Mouse (Mus musculus): ENCODE measurements around the gene Clca4b.
"Not testable (repeated sequence)": the region's sequence is repeated elsewhere in the genome, so short reads cannot be mapped to it uniquely, and the experiment has no call there.

Gene Clca4b

GRCm38 (mm10) chr3:144932335-144932734, at the start of gene Clca4b:
TSS of gene Clca4b (minus strand) at chr3:144932529.
- no peak for DNase-seq

DNA sequence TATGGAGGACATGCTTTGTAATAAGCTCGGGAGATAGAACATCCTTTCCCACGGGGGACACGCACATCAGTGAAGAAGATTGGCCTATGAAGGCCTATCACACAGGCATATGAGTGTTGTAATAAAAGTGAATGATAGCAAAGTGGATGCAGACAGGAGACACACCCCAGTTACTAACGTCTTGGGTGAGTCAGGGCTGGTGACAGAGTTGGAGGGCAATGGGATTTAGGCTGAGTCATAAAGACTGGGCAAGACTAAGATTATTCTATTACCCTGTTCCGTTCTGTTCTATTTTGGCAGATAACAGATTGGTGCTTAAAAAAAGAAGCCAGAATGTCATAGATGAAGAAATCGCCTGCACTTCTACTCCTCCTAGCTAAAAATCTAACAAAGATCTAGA, 48.2 kb upstream of the Clca4b start:
- DNase-seq, result no peak

DNA sequence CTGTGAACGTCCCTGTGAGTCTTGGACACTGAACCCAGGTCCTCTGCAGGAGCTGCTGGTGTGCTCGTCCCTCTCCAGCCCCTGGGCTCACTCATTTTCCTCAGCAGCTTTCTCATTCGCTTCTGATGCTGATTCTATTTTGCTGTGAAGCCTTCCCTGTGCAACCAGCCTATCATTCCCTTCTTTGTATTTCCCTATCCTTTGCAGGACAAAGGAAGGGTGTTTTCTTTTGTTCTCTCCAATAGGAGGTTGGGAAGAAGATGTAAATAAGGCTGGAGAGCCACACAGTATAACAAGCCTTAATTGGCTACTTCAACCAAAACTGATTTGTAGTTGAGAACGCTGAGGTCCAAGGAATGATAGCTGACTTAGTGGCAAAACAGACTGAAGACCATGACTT, 45.3 kb upstream of the Clca4b start:
- DNase-seq, result no peak

GRCm38 (mm10) chr3:144976091-144976490, 43.8 kb upstream of the Clca4b start:
- DNase-seq, result no peak

DNA sequence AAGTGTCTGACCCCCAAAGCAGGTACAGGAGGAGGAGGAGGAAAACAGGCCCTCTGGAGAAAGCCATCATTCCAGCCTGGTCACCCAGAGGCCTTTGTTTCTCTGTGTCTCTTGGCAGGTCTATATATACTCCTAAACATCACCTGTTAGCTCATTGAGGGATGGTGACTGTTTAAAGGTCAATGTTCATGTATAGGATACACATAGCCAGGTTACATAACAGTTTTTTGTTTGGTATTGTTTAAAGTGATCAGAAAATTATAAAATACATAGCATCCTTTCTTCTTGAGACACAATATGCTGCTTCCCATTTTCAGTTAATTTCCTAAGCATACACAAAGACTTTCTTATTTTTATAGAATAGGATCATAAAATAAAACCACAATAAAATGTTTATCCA, 42.6 kb upstream of the Clca4b start, which contains the start of gene Clca4a:
Gene Clca4a (minus strand): TSS at position 101 of the 400 bp plus-strand sequence.
- no peak for DNase-seq

DNA sequence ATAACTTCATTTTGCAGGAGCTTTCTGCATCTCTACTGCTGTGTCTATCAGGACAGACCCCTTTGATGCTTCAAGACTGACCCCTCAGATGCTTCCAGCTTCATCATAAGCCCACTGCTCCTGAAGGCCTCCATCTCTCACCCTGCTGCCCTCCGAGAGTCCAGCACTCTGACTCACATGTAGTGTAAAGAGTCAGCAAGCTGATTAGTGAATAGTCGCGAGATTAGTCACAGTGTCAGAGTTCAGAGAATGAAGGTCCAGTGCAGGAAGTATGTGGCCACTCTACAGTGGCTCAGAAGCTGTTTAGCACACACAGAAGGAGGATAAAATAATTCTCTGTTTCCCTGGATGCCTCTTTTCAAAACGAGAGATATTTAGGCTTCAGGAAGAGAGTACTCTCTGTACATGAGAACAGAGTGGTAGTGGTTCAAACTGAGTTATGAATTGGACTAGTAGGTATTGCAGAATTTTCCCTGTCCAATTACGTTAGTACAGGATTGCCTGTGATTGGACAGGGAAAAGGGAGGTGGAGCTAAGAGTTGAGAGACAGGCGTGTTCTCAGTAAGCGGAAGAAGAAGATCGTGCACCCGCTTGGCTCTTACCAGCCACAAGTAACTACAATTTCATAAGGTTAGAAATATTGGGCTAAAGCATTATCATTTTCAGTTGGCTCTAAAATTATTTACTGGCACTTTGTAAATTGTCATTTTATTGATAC, 39.4 kb upstream of the Clca4b start:
- DNase-seq, result no peak

DNA sequence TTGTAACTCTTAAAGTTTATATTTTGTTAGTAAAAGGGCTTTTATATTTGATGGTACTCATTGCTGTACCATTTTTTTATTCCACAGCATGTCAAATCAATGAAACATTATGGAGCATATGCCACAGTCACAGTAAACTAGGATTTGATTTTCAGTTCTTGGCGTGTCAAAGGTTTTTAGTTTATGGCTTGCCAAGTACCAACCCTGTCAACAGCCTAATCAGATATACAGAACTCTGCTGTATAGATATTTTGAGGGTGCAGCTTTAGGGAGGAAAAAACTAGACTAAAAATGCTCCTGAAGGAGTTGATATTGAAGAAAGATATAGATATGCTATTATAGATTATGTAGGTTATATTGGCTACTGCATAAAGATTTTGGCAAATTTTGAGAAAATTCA, 37.4 kb upstream of the Clca4b start:
- no peak for DNase-seq

GRCm38 (mm10) chr3:144966074-144966473, 33.7 kb upstream of the Clca4b start:
- DNase-seq, result no peak

GRCm38 (mm10) chr3:144950829-144951228, 18.5 kb upstream of the Clca4b start:
- DNase-seq, result no peak

DNA sequence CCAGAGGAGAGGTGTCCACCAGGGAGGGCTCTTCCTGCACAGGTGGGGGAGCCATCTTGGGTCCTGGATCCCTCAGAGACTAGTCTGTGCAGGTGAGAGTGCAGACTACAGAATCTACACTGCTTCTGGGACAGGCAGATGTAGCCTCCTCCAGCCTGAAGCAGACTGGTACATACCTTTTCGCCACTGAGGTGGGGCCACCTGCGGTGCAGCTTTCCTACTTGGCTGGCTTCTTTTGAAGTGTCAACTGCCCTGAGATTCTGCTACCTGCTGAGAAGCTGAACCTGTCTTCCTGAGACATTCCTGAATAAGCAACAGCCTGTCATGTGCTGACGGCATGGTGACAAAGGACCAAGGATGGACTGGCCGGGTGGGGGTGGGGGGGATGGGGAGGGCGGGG, 15.0 kb upstream of the Clca4b start:
- DNase-seq, result not testable (repeated sequence)

DNA sequence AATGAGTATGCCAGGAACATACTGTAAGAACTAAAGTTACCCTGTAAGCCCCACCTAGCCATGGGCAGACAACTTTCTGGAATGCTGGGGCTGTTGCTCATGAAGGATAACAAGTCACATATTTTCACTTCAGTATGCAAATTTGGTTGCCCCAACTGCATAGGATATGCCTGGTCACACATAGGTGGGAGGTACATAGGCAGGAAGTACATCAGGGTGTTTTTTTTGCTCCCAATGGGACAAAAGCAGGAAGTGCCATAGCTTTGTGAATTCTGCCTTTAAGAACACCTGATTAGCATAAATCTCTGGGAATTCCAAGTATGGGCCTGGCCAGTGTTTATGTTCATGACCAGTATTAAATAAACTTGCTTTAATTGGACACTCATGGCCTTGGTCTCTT, 1.3 kb upstream of the Clca4b start:
- DNase-seq, result not testable (repeated sequence)

GRCm38 (mm10) chr3:144933011-144933491, 722 bp upstream of the Clca4b start:
- DNase-seq, result no peak

GRCm38 (mm10) chr3:144914014-144914413, 18.3 kb downstream of the Clca4b start:
- no peak for DNase-seq

DNA sequence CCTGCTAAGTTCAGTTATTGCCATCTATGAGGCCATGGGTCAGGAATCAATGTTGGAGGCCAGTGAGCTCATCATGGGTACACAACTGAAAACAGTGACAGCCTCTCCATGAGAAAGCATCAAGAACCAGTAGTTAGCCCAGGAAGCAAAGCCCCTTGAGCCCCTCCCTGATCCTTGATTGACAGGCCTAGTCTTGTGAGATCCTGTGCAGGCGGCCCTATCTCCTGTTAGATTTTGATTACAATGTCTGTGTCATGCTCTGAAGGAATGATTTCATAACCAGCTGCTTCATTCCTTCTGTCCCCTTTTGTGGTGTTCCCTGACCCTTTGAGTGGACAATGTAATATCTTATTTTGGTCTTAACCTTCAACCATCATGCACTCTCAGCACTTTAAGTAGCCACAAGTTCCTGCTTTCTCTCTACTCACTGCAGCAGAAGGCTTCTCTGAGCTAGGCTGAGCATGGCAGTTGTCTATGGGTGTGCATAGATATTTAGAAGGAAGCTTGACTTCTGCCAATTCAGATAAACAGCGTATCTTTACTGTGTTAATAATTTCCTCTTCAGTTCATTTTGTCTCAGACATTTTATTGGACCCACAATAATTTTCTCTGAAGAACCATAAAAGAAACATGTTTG, 35.2 kb downstream of the Clca4b start:
- no peak for DNase-seq

GRCm38 (mm10) chr3:144890246-144890758, 42.0 kb downstream of the Clca4b start:
- no peak for DNase-seq

GRCm38 (mm10) chr3:144886957-144887356, 45.4 kb downstream of the Clca4b start:
- no peak for DNase-seq

DNA sequence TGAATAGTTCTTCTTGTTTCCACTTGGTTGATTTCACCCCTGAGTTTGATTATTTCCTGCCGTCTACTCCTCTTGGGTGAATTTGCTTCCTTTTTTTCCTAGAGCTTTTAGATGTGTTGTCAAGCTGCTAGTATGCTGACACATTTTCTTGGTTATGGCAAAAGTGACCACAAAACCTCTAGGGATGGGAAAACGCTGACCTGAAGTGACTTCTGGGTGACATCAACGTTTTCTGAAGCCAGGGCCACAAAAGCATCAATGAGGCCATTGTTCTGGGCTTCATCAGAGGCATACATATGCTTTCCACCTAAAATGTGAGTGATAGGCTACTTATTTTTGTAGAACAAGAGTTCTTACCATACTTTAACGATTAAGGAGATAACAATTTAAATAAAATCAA, 60.3 kb downstream of the Clca4b start:
- DNase-seq, result not testable (repeated sequence)
